Mouse (Mus musculus) thymus, postnatal 10 days (tissue): Measurements from ENCODE around the gene Abcg4.

Experiments used
- DNase-seq, 2 experiments: peaks; one replicate each; pipeline ENCODE4 v3.0.0; 2021; ENCODE audit warnings: low spot score in 2 of 2

The Abcg4 gene

DNA sequence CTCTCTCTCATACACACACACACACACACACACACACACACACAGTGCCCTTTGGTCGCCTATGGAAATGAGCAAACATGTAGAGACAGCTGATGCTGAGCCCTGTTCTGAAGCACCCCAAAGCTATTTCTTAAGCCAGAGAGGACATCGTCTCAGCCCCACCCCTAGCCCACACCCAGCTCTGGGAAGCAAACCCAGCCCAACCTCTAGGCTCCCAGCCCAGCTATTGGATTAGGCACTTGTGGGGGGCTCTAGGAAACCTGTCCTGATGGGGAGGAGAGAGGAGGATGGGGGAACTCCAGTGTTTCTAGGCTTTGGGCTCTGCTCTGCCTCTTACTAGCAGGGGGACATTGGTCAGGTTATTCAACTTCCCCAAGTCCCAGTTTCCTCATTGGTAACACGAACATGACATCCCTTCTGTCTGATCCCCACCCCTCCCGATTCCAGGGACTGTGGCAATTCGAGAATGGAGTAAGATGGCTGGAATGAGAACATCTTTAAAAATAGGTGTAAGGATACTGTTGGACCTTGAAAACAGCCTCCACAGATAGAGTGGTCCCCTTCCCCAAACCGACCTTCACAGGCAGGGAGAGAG is 2.1 kb downstream of the Abcg4 start:
- no peak for DNase-seq

DNA sequence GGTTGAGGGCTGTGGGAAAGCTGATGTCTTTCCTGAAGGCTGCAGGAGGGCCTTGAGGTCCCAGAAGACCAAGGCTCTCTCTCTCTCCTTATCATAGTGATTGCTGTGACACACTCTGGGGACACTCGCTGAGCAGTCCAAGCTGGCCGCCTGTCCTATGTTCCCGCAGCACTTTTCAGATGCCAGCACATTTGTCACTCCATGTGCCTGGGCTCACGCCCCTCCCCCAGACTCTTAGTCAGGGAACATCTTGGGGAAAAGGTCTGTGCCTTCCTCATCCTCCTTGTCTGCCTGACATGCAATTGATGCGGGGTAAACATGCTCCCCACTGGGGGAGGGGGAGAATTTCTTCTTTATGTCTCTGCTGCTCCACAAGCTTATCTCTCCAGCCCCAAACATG is 5.2 kb downstream of the Abcg4 start:
- no peak for DNase-seq

DNA sequence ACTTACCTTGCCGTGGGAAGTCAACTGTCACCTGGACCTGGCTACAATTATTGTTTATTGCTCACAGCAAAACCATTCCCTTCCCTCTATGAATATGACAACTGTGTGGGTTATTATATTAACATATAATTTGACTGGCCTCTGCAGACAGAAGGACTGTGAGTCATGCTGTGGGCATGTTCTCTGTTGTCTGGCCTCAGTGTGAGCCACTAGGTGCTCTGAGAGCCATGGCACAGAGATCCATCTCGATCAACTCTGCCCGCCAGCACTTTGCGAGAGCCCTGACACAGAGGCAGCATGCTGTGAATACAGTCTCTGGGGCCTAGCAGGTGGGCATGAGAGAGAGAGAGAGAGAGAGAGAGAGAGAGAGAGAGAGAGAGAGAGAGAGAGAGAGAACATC is 18.4 kb downstream of the Abcg4 start:
- no peak for DNase-seq

DNA sequence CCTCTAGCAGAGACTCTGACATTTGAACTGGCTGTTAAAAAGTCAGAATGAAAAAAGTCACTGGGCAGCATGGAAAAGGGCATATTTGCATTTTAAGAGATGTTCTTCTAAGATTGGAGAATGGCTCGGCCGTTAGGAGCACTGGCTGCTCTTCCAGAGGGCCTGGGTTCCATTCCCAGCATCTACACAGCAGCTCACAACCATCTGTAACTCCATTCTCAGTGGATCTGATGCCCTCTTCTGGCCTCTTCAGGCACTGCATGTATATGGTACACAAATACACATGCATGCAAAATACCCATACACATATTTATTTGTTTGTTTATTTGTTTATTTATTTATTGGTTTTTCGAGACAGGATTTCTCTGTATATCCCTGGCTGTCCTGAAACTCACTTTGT is 19.3 kb downstream of the Abcg4 start:
- DNase-seq, result peak in 1 of 2 experiments; percentile 53

DNA sequence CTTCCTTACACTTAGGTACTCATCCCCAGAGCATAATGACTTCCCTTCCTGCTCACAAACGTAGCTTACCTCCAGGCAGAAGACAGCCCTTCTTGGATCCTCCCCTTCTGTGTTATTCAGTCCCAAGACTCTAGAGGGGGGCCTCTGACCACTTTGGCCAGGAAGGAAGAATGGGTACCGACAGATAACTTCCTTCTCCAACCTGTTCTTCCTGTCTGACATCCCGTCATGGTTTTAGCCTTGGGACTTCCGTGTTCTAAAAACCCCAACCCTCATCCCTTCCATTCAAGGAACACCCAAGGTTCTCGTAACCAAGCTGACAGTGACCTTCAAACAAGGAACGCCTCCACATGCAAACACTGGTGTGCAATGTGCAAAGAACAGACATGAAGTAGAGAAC is 20.0 kb downstream of the Abcg4 start, which contains the start of gene Nlrx1:
Gene Nlrx1, minus strand, starts transcription at position 168 of the 400 bp plus-strand sequence.
- no peak for DNase-seq

DNA sequence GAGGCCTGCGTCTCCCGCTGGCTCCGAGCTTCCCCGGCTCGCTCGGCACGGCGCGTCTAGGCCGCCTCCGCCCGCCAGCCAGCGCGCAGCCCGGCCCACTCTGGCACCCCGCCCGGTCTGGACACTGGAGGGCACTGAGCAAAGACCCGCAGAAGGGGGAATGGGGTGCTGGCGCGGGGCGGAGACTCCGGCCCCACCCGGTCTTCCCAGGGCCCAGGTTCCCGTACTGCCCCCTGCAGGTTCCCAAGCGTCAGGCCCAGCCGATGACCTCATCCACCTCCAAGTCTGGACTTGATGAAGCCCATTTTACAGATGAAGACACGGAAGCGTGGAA is 20.4 kb downstream of the Abcg4 start:
- DNase-seq, result peak; percentile 79 to 87

DNA sequence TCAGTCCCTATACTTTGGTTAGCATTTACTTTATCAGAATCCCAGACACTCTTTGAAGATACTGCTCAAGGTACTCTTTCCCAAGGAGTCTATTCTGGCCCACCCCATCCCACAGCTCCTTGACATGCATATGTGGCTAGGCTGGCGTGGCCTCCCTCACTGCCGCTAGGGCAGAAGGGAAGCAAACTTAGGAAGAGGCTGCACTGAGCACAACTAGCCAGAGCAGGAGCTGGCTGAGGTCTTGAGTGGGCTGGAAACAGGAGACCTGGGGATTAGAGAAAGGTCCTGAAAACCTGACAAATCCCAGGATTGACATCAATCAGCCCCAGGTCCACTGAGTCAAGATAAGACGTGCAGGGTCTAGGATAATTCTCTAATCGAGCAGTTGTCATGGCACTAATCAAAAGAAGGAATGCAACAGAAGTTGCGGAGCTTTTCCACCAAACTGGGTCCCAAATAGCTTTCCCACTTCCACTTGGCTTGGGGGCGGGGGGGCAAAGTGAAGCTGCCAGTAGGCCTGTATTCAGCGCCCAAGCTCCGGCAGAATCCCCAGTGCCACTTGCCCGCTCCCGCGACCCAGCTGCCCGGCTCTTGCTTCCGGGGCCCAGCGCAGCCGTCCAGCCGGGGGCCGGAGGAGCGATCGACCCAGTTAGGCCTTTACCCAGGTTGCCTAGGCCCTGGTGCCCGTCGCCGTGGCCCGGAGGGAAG is 20.9 kb downstream of the Abcg4 start:
- no peak for DNase-seq

DNA sequence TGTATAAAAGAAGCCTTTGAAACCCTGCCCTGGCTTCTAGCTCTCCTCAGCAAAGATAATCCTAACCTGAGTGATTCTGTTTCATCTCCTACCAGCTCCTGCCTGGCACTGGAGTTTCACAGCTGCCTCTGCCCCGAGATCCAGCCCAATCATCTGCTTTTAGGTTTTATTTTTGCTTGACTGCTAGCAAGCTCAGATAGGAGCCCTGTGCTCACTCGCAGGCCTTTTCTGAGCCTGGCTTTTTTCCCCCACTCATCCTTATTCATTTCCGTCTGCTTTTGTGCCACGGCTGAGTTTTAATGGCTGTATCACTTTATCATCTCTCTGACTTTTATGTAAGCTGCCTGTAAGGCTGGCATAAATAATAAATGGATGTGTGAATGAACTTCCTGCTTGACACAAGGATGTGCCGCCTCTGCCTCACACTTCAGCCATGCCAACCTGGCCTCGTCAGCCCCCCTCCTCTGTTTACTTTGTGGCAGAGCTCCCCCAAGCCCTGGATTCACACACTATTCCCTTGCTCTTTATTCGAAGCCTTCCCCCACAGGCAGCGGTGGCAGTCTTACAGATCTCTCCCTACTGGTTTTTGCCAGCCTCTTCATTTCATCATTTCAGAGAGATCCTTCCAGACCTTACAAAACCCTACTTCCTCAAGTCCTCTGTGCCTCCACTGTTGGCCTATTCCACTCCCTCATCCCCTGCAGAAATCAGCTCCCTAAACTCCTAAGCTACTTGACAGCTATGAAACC is 21.8 kb downstream of the Abcg4 start:
- no peak for DNase-seq

DNA sequence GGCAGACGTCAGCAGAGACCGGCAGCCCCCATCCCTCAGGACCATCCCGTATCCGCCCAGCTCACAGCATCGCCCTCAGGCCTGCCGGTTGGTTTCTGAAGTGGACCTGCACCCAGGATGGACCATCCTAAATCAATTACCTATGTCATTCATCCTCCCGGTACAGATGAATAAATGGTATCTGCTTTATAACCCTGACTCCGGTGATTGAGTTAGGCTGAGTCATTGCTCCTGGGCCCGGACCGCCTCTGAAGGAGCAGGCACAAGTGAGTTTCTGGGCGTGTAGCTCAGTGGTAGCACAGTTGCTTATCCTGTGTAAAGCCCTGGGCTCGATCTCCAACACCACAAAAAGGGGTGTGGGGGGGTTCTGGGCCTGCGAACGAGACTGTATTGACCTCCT is 27.0 kb downstream of the Abcg4 start:
- no peak for DNase-seq

DNA sequence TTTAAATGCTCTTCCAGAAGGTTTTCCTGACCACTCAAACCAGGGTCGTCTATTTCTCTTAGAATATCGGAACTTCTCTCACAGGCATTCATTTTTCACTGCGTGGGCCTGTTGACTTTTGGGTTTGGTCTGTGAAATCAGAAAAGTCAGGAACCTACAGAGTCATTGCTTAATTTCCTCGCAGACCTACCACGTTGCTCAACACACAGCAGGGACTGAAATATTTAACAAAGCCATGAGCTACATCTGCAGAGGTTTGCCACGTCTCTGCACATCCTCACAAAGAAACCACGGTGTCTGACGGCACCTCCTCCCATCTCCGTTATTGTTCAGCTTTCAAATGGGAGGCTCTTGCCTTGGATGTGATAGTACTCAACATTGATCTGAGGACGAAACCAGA is 29.4 kb downstream of the Abcg4 start:
- DNase-seq, result no peak

DNA sequence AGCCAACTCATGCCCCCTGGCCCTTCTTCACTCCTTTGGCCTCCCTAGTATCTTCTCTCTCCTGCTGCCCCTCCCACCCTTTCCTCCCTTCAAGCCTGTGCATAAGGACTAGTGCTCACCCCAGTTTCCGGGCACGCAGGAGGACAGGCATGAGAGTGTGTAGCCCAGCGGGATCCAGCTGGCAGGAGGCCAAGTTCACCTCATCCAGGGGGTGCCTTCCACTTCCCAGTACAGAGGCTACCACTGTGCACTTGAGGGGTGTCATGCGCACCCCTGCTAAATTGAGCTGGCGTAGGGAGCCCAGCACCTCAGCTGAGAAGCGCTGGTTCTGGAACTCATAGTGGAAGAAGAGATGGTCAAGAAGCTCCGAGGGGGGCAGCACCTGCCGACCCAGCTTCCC is 32.2 kb downstream of the Abcg4 start:
- DNase-seq, result no peak

DNA sequence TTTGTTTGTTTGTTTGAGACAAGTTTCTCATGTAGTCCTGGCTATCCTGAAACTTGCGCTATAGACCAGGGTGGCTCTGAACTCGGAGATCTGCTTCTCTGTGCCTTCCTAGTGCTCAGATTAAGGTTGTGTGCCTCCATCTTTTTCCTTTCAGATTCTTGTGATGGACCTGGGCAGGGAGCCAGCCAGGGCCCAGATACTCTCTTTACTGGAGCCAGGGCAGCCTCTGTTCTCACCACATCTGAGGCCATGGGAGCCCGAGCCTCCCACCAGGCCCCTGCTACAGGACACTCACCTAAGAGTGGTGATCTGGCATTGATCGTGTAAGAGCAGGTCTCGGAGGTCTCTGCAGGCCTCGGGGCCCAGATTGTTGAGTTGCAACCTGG is 33.3 kb downstream of the Abcg4 start:
- DNase-seq, result no peak

DNA sequence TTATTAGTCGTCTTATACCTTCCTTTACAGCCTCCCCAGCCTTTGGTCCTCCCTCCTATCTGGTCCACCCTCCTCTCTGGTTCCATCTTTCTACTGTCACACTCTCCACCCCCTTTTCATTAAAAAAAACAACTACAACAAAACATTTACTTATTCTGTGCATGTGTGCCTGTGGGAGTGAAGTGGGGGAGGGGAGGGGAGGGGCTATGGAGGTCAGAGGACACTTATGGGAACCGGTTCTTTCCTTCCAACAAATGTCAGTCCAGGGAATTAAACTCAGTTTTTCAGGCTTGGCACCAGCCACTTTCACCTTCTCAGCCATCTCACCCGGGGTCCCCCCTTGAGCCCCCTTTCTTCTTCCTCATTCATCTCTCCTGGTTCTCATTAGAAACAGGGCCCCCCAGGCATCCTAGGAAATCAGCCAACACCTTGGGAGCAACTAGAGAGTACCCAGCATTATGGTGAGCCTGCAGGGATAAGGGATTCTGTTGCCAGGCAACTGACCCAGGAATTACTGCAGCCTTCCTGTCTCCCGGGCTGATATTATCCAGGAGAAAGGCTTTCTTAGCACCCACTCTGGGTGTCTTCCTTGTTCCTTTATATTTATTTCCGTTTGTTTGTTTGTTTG is 33.8 kb downstream of the Abcg4 start:
- no peak for DNase-seq

DNA sequence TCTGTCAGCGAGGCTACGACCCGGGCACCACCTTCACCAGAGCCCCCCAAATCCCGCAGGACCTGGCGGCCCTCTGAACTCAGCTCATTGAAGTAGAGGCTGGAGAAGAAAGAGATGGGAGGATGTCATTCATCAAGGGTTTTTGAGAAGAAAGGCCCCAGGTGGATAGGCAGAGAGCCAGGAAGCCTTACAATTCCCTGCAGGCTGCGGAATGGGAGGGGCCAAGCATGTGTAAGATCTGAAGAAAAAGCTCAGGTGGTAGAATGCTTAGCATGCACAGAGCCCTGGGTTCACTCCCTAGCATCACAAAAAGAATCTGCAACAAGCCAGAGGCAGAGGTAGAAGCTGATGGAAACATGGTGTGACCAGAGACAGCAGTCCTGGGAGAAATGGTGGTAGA is 35.0 kb downstream of the Abcg4 start:
- DNase-seq, result peak; percentile 60 to 70

DNA sequence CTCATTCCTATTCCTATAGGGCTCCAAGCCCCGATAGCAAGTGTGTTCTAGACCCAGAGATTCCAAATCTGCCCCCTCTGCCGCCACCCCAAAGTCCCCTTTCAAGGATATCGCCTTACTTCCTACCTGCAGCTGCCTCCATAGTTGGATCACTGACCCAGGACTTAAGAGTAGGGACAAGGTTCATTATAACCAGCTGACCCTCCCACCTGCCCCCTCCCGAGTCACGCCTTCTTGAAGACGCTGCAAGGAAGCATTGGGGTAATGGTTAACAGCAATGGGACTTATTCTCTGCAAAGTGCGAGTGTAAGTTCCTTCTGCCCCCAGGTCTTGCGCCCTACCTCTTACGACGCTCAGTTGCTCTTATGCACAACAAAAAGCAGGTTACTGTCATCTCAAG is 37.1 kb downstream of the Abcg4 start, which contains the start of gene Pdzd3:
Gene Pdzd3, minus strand, starts transcription at position 158 of the 400 bp plus-strand sequence.
- no peak for DNase-seq

DNA sequence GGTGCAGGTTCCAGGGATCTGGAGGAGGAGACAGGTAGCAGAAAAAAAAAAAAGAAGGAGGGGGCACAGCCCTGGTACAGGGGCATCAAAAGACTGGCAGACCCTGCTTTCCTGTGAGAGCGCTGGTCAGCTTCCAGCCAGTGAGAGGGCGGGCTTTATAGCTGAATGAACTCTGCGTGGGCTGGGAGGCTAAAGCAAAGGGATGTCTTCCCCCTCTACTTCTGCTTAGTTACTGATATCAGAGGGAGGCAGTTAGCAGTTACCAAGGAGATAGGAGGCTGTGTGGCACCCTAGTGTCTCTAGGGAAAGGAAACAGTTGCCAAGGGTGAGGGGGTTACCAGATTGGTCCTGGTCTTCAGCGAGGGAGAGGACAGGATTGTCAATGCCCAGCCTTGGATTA is 38.0 kb downstream of the Abcg4 start:
- DNase-seq, result no peak

DNA sequence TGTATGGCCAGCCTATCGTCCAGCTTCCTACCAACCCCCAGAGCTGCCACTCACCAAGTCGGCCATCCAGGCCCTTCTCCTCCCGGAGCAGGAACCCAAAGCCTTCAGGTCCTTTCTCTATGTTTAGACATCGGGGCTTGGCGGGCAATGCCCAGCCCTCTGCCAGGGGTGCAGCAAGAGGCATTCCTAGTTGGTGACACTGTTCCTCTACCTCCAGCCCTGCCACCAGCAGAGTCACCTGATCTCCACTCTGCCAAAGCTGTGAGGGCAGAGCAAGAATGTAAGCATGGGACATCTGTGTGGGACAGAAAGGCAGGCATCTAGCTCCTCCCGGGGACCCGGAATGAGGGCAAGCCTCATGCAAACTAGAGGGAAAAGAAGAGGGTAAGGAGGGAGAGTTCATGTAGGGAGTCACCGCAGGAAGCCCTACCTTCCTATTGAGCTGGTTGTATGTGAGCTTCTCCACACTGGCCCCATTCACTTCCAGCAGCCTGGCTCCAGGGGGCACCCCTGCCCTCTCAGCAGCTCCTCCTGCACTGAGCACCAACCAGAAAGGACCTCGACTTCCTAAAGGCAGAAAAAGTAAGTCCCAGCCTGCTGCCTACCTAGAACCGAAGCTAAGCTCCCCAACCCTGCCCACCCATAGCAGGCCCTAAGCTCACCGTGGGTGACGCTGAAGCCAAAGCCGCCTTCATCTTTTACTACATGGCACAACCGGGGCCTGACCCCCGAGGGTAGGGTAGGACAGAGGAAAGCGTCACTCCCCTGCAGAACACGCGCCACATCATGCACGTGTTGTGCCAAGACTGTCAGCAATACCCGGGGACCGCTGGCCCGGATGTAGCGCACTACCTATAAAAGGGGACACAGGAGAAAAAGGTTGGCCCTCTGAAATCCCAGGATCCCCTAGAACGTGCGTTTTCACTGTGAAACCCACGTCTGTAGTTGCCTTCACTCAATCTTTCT is 39.0 kb downstream of the Abcg4 start:
- peak; percentile 82 to 87 for DNase-seq

DNA sequence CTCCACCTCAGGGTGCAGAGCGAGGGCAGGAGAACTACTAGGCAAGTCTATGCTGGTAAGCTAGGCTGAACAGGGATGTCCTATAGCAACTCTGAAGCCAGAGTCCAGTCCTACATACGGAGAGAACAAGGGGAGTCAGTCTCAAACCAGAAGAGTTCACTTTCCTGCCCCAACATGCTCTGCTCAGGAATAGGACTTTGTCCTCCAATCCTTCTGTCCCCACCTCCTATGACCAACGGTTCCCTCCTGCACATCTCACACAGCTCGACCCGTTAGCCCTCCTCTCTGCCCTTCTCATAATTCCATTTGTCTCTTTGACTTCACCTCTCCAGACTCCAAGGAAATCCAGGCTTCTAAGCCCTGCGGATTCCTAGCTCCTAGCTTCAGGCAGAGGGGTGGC is 40.5 kb downstream of the Abcg4 start:
- no peak for DNase-seq

DNA sequence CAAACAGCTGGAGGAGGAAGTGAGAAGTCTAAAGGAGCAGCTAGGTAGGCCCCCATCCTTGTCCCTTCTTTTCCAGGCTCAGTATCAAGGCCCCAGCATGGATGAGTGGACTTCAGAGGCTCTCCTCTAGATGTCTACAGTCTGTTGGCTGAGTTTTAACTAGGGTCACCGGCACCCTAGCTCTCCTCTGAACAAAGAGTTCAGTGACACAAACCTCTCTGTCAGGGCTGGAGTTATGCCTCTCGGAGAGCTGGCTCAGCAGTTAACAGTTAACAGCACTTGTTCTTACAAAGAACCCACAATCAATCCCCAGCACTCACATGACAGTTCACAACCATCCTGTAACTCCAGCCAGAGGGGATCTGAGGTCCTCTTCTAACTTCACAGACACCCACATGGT is 44.8 kb downstream of the Abcg4 start:
- DNase-seq, result no peak

DNA sequence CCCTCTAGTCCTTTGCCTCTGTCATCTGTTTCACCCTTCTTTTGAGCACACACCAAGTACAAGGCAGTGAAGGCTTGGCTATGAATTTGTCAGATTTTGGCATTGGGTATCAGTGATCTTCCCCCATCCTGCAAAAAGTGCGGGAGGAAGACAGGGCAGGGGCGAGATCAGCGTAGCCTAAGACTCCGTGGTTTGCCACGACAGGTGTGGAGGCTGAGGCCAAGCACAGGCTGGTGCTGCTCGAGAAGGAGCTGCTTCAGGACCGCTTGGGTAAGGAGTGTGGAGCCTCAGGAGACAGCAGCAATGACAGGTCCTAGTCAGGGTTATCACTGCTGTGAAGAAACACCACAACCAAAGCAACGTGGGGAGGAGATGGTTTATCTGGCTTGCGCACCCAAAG is 47.0 kb downstream of the Abcg4 start:
- no peak for DNase-seq

DNA sequence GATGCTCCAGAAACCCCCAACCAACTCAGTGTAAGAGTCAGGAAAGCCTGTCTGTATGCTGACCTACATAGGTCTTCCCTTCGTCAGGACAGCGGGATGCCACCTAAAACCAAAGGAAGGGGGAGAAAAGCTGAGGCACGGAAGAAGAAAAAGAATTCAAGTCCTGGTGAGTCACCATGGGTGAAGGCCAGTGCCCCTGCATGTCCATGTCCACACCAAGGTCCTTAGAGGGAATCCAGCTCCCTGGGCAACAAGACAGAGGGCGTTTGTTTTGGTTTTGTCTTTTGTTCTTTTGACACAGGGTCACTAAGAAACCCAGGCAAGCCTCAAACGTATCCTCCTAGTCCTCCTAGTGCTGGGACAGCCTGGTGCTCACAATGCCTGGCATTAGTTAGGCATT is 47.5 kb downstream of the Abcg4 start:
- no peak for DNase-seq

DNA sequence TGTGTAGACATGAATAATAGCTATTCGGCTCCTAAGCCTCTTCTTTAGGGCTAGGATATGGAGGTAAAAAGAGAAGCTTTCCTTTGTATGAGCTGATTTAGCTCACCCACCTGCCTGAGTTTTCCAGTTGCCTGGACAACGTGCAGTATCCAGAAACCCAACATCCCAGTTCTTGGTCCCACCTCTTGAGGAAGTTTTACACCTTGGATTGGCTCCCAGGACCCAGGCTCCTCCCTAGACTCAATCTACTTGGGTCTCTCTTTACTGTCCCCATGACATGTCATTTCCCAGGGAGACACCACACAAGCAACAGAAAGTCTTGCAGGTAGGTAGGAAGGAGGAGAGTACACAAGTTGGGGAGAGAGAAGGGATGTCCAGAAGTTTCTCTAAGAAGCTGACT is 48.0 kb downstream of the Abcg4 start, which contains the start of gene Ccdc153:
Gene Ccdc153, plus strand, starts transcription at position 278 of the 400 bp plus-strand sequence.
- no peak for DNase-seq
